Mouse (Mus musculus) right cerebral cortex, adult 18-20 months (tissue): ENCODE results near the gene Enpp6.
A peak's percentile ranks its signal among the peaks of the same experiment; 100 is the strongest.

Experiments used
- DNase-seq: peaks from one replicate; pipeline ENCODE4 v3.0.0; 2022; ENCODE audit warnings: mixed read lengths

The Enpp6 gene

GRCm38 (mm10) chr8:47005676-47006075 is 19.0 kb downstream of the Enpp6 start:
- peak; percentile 16 for DNase-seq

GRCm38 (mm10) chr8:47006785-47007184 is 20.1 kb downstream of the Enpp6 start:
- no peak for DNase-seq

- no peak for DNase-seq
These were observed 21.6 kb downstream of the Enpp6 start for GRCm38 (mm10) chr8:47008220-47008773.

GRCm38 (mm10) chr8:47016268-47016946 is 29.7 kb downstream of the Enpp6 start:
- peak; percentile 82 for DNase-seq

GRCm38 (mm10) chr8:47021135-47021555 is 34.5 kb downstream of the Enpp6 start:
- peak; percentile 34 for DNase-seq

- DNase-seq, result no peak
These were observed 37.9 kb downstream of the Enpp6 start for GRCm38 (mm10) chr8:47024612-47025011.

GRCm38 (mm10) chr8:47026841-47027490 is 40.3 kb downstream of the Enpp6 start:
- no peak for DNase-seq

- DNase-seq, result no peak
These were observed 41.8 kb downstream of the Enpp6 start for GRCm38 (mm10) chr8:47028474-47028873.

- no peak for DNase-seq
These were observed 43.6 kb downstream of the Enpp6 start for GRCm38 (mm10) chr8:47030321-47030720.

- DNase-seq, result peak; percentile 90
These were observed 45.4 kb downstream of the Enpp6 start for GRCm38 (mm10) chr8:47032081-47032480.

GRCm38 (mm10) chr8:47033976-47034375 is 47.3 kb downstream of the Enpp6 start:
- no peak for DNase-seq

- DNase-seq, result no peak
These were observed 49.8 kb downstream of the Enpp6 start for GRCm38 (mm10) chr8:47036501-47036900.

GRCm38 (mm10) chr8:47037405-47037804 is 50.7 kb downstream of the Enpp6 start:
- DNase-seq, result no peak

GRCm38 (mm10) chr8:47040215-47040614 is 53.5 kb downstream of the Enpp6 start:
- peak; percentile 34 for DNase-seq

- DNase-seq, result no peak
These were observed 59.7 kb downstream of the Enpp6 start for GRCm38 (mm10) chr8:47046340-47046739.

GRCm38 (mm10) chr8:47047146-47047545 is 60.5 kb downstream of the Enpp6 start:
- DNase-seq, result no peak

- DNase-seq, result no peak
These were observed 61.9 kb downstream of the Enpp6 start for GRCm38 (mm10) chr8:47048584-47048983.

GRCm38 (mm10) chr8:47052643-47053042 is 66.0 kb downstream of the Enpp6 start:
- no peak for DNase-seq

GRCm38 (mm10) chr8:47056086-47056485 is 69.4 kb downstream of the Enpp6 start:
- no peak for DNase-seq

GRCm38 (mm10) chr8:47058526-47058925 is 71.8 kb downstream of the Enpp6 start:
- no peak for DNase-seq

- no peak for DNase-seq
These were observed 72.3 kb downstream of the Enpp6 start for GRCm38 (mm10) chr8:47058971-47059370.

- no peak for DNase-seq
These were observed 74.5 kb downstream of the Enpp6 start for GRCm38 (mm10) chr8:47061105-47061720.

- DNase-seq, result no peak
These were observed 80.4 kb downstream of the Enpp6 start for GRCm38 (mm10) chr8:47067121-47067520.

GRCm38 (mm10) chr8:47069634-47070033 is 82.9 kb downstream of the Enpp6 start:
- DNase-seq, result no peak
